Mouse (Mus musculus) megakaryocyte-erythroid progenitor cell, adult 5-6 weeks (primary cell): ENCODE results near the gene Kptn. TPM values are rescaled to one million over a fixed set of nuclear protein-coding genes. Genes with fewer than 3 reads are reported as not detected.
A peak's percentile ranks its signal among the peaks of the same experiment; 100 is the strongest.

Source experiments
- ATAC-seq: replicated peaks from 2 replicates; pipeline ENCODE4 v1.8.0; 2016; ENCODE audit warnings: mild to moderate bottlenecking, inconsistent platforms; ENCODE audit not compliant: severe bottlenecking, poor library complexity, low FRiP score, low TSS enrichment
- total RNA-seq, 2 experiments: library from RNA; stranded (forward) in 1 of 2; stranded (reverse) in 1 of 2; fragments of 200-1000, 215-1000 nt in 1 of 2; fragments of >200 nt in 1 of 2; fragmentation: Nextera tagmentation in 1 of 2; gene quantifications; 2 replicates each; pipeline ENCODE4 v1.2.3; 2014 to 2017

Gene Kptn
- total RNA-seq (2014; fragmentation: Nextera tagmentation) (14.3 and 20.7 TPM in 2 replicates), total RNA-seq (2017) (5.1 and 10.5 TPM in 2 replicates)

- ATAC-seq: peak; percentile 83
These were observed at the start of gene Kptn for GRCm38 (mm10) chr7:16119569-16120261. TSS of gene Kptn (plus strand) at chr7:16119895.

- ATAC-seq: no peak
These were observed 48.8 kb upstream of the Kptn start for GRCm38 (mm10) chr7:16070846-16071245.

GRCm38 (mm10) chr7:16071906-16072305, 47.8 kb upstream of the Kptn start:
- no peak for ATAC-seq

- ATAC-seq: no peak
These were observed 39.7 kb upstream of the Kptn start for GRCm38 (mm10) chr7:16079947-16080346.

GRCm38 (mm10) chr7:16080581-16080980, 39.1 kb upstream of the Kptn start:
- ATAC-seq: no peak

- ATAC-seq: no peak
These were observed 36.3 kb upstream of the Kptn start for GRCm38 (mm10) chr7:16083361-16083760.

GRCm38 (mm10) chr7:16087587-16087986, 32.1 kb upstream of the Kptn start:
- ATAC-seq: no peak

- no peak for ATAC-seq
These were observed 25.1 kb upstream of the Kptn start for GRCm38 (mm10) chr7:16094592-16094991.

GRCm38 (mm10) chr7:16098021-16099017, 21.4 kb upstream of the Kptn start, which contains the start of gene Napa:
TSS of gene Napa (plus strand) at chr7:16098458.
- peak; percentile 91 for ATAC-seq

GRCm38 (mm10) chr7:16099901-16100300, 19.8 kb upstream of the Kptn start:
- ATAC-seq: no peak

- ATAC-seq: no peak
These were observed 18.6 kb upstream of the Kptn start for GRCm38 (mm10) chr7:16101081-16101480.

- no peak for ATAC-seq
These were observed 17.8 kb upstream of the Kptn start for GRCm38 (mm10) chr7:16101726-16102475.

- no peak for ATAC-seq
These were observed 16.9 kb upstream of the Kptn start for GRCm38 (mm10) chr7:16102686-16103226.

- ATAC-seq: no peak
These were observed 15.9 kb upstream of the Kptn start for GRCm38 (mm10) chr7:16103760-16104159.

- ATAC-seq: no peak
These were observed 14.9 kb upstream of the Kptn start for GRCm38 (mm10) chr7:16104611-16105388.

GRCm38 (mm10) chr7:16108886-16109542, 10.7 kb upstream of the Kptn start:
- no peak for ATAC-seq

GRCm38 (mm10) chr7:16110158-16110557, 9.5 kb upstream of the Kptn start:
- ATAC-seq: no peak
